Comparison of ENCODE assay signal across 8 mouse cellular contexts in genomic region chr12:3309391-3310320, GRCm38 (mm10). TPM values are rescaled to one million over a fixed set of nuclear protein-coding genes. Genes with fewer than 3 reads are reported as not detected.
A peak's percentile ranks its signal among the peaks of the same experiment; 100 is the strongest.
DNase-seq lines count a peak whose midpoint lies in the region; ATAC-seq and TF ChIP-seq lines count a peak whose summit lies in the region.

Gene Rab10, minus strand, starts transcription at chr12:3309969.

- H3K9me3 ChIP-seq in forebrain, embryonic 10.5 days = peaks cover 15% of the 10 kb centered on the region
- H3K9me3 ChIP-seq in heart, embryonic 15.5 days (replicated peaks) = no peaks in the 10 kb centered on the region
- H3K9me3 ChIP-seq in liver, embryonic 14.5 days (ENCODE audit: control insufficient read depth, low read length) = no peaks in the 10 kb centered on the region
- no peaks in the 10 kb centered on the region for H3K9me3 ChIP-seq in neural tube, embryonic 11.5 days (ENCODE audit: control insufficient read depth, low read length)
- H3K9me3 ChIP-seq in stomach, postnatal 0 days (ENCODE audit: control insufficient read depth, low read length) = no peaks in the 10 kb centered on the region

- TF ChIP-seq EP300 in liver, embryonic 14.5 days (IDR thresholded peaks at IDR 0.05; ENCODE audit: low read depth) = no peak
- peak; percentile 75 for TF ChIP-seq EP300 in stomach, postnatal 0 days (optimal IDR thresholded peaks at IDR 0.05)

- H3K27ac ChIP-seq in forebrain, embryonic 10.5 days = peak within 1 kb of the TSS; percentile 96
- H3K27ac ChIP-seq in heart, embryonic 15.5 days = peak within 1 kb of the TSS; percentile 100
- peak within 1 kb of the TSS; percentile 88 for H3K27ac ChIP-seq in liver, embryonic 14.5 days
- H3K27ac ChIP-seq in neural tube, embryonic 11.5 days (ENCODE audit: low read depth, low read length) = peak within 1 kb of the TSS; percentile 93
- peak within 1 kb of the TSS; percentile 99 for H3K27ac ChIP-seq in stomach, postnatal 0 days (replicated peaks)

- H3K4me1 ChIP-seq in forebrain, embryonic 10.5 days = peaks cover 20% of the 10 kb centered on the region
- H3K4me1 ChIP-seq in heart, embryonic 15.5 days (replicated peaks) = peaks cover 22% of the 10 kb centered on the region
- peaks cover 9 to 14% of the 10 kb centered on the region in 2 experiments for H3K4me1 ChIP-seq in liver, embryonic 14.5 days (replicated peaks; ENCODE audit: control insufficient read depth in 2 of 2, insufficient read depth in 2 of 2, low read length in 1 of 2)
- peaks cover 7% of the 10 kb centered on the region; the same call in 1 of the 2 replicates for H3K4me1 ChIP-seq in neural tube, embryonic 11.5 days (ENCODE audit: control insufficient read depth, insufficient read depth, low read length)
- no peaks in the 10 kb centered on the region for H3K4me1 ChIP-seq in stomach, postnatal 0 days (replicated peaks; ENCODE audit: control insufficient read depth, insufficient read depth)

- ATAC-seq in heart, embryonic 15.5 days (replicated peaks; ENCODE audit: insufficient number of reproducible peaks, insufficient read depth, low FRiP score, low read depth) = peak; percentile 99
- peak; percentile 95 for ATAC-seq in liver, embryonic 14.5 days (ENCODE audit: insufficient read depth)
- peak; percentile 97 for ATAC-seq in neural tube, embryonic 11.5 days (ENCODE audit: insufficient read depth, low FRiP score, low TSS enrichment)
- peak; percentile 99 for ATAC-seq in stomach, postnatal 0 days (ENCODE audit: low FRiP score, low TSS enrichment)

- no peaks in the 10 kb centered on the region for H3K27me3 ChIP-seq in forebrain, embryonic 10.5 days (ENCODE audit: poor library complexity, severe bottlenecking)
- H3K27me3 ChIP-seq in heart, embryonic 15.5 days = no peaks in the 10 kb centered on the region
- H3K27me3 ChIP-seq in liver, embryonic 14.5 days (ENCODE audit: control insufficient read depth, insufficient read depth, low read length) = no peaks in the 10 kb centered on the region
- H3K27me3 ChIP-seq in neural tube, embryonic 11.5 days (ENCODE audit: control insufficient read depth, insufficient read depth, low read length) = no peaks in the 10 kb centered on the region
- H3K27me3 ChIP-seq in stomach, postnatal 0 days (ENCODE audit: control insufficient read depth, insufficient read depth, low read length) = no peaks in the 10 kb centered on the region

- H3K36me3 ChIP-seq in forebrain, embryonic 10.5 days (replicated peaks) = peaks cover 15% of the 10 kb centered on the region
- no peaks in the 10 kb centered on the region for H3K36me3 ChIP-seq in heart, embryonic 15.5 days
- H3K36me3 ChIP-seq in liver, embryonic 14.5 days (replicated peaks; ENCODE audit: control insufficient read depth, insufficient read depth, low read depth) = 0 out of 2 replicates have a peak, but pooled peaks cover 3% of the 10 kb centered on the region
- H3K36me3 ChIP-seq in neural tube, embryonic 11.5 days (ENCODE audit: control insufficient read depth, insufficient read depth, low read length) = no peaks in the 10 kb centered on the region
- no peaks in the 10 kb centered on the region for H3K36me3 ChIP-seq in stomach, postnatal 0 days (ENCODE audit: control insufficient read depth, insufficient read depth, low read length)

- peak within 1 kb of the TSS; percentile 93 for H3K9ac ChIP-seq in heart, embryonic 15.5 days
- H3K9ac ChIP-seq in liver, embryonic 14.5 days (replicated peaks) = peak within 1 kb of the TSS; percentile 92
- H3K9ac ChIP-seq in neural tube, embryonic 11.5 days (ENCODE audit: low read length) = peak within 1 kb of the TSS; percentile 90
- H3K9ac ChIP-seq in stomach, postnatal 0 days (ENCODE audit: low read length) = peak within 1 kb of the TSS; percentile 94

- peak; percentile 98 for DNase-seq in CD8-positive naive resting alpha-beta T cell, adult 2 months (ENCODE audit: low read depth in 2 of 2, low spot score in 2 of 2)
- peak; percentile 92 for DNase-seq in c-Kit-positive CD71-negative TER-119-negative erythroid progenitor cells, embryonic 14.5 days (ENCODE audit: low read depth)
- DNase-seq in forebrain, embryonic 10.5 days (ENCODE audit: extremely low spot score, low spot score) = peak; percentile 95
- peak; percentile 99 for DNase-seq in kidney, postnatal 25 days
- DNase-seq in liver, embryonic 14.5 days (ENCODE audit: low read depth in 3 of 3, low spot score in 3 of 3) = peak; percentile 94 to 95 (median 95)
- DNase-seq in neural tube, embryonic 11.5 days (ENCODE audit: low spot score) = peak; percentile 100
- DNase-seq in stomach, postnatal 0 days (ENCODE audit: low spot score) = peak; percentile 99

- WGBS in forebrain, embryonic 10.5 days = under 1% methylated on average over 111 of the region's 111 CpGs
- under 1% methylated on average over 102 of the region's 111 CpGs for whole genome bisulfite sequencing in heart, embryonic 15.5 days
- WGBS in liver, embryonic 14.5 days (ENCODE audit: insufficient replicate concordance) = under 1% methylated on average over 110 of the region's 111 CpGs
- WGBS in neural tube, embryonic 11.5 days = under 1% methylated on average over 95 of the region's 111 CpGs
- under 1% methylated on average over 63 of the region's 111 CpGs for WGBS in stomach, postnatal 0 days

- peak within 1 kb of the TSS; percentile 90 for H3K4me3 ChIP-seq in forebrain, embryonic 10.5 days
- peak within 1 kb of the TSS; percentile 98 for H3K4me3 ChIP-seq in heart, embryonic 15.5 days
- H3K4me3 ChIP-seq in liver, embryonic 14.5 days (ENCODE audit: insufficient read depth in 1 of 2, low read depth in 2 of 2, low read length in 2 of 2) = peak within 1 kb of the TSS; percentile 89 to 100
- H3K4me3 ChIP-seq in neural tube, embryonic 11.5 days (ENCODE audit: low read depth, low read length) = peak within 1 kb of the TSS; percentile 72
- peak within 1 kb of the TSS; percentile 89 for H3K4me3 ChIP-seq in stomach, postnatal 0 days (ENCODE audit: low read depth, low read length)

- peak within 1 kb of the TSS; percentile 85 for H3K4me2 ChIP-seq in heart, embryonic 15.5 days
- peak within 1 kb of the TSS; percentile 83 for H3K4me2 ChIP-seq in liver, embryonic 14.5 days (ENCODE audit: low read depth)
- peak within 1 kb of the TSS; percentile 66 for H3K4me2 ChIP-seq in neural tube, embryonic 11.5 days (ENCODE audit: low read depth)
- H3K4me2 ChIP-seq in stomach, postnatal 0 days (replicated peaks; ENCODE audit: low read depth) = peak within 1 kb of the TSS; percentile 70

- peak; percentile 13; the same call in 1 of the 2 replicates for TF ChIP-seq CTCF in liver, embryonic 14.5 days (IDR thresholded peaks at IDR 0.05; ENCODE audit: low read depth)
- TF ChIP-seq CTCF in stomach, postnatal 0 days (IDR thresholded peaks at IDR 0.05; ENCODE audit: low read depth) = no peak; the same call in 1 of the 2 replicates

RNA-seq across cellular contexts. Expression of gene Rab10, which starts in this region (rescaled TPM):
- 69.4 and 71.5 TPM in 2 replicates for polyA plus RNA-seq in forebrain, embryonic 10.5 days (2016; fragmentation: Nextera tagmentation; extraction: Ambion mirVana)
- polyA plus RNA-seq in heart, embryonic 15.5 days (2015; fragmentation: Nextera tagmentation; extraction: Ambion mirVana) = 65.7 and 70.6 TPM in 2 replicates
- 19.9 and 28.7 TPM in 2 replicates for polyA plus RNA-seq in liver, embryonic 14.5 days (2012; rRNA removed)
- 42.1 and 47.1 TPM in 2 replicates for polyA plus RNA-seq in liver, embryonic 14.5 days (2014; fragmentation: Nextera tagmentation; extraction: Ambion mirVana)
- polyA plus RNA-seq in neural tube, embryonic 11.5 days (2014; fragmentation: Nextera tagmentation; extraction: Ambion mirVana) = 127 and 128 TPM in 2 replicates
- polyA plus RNA-seq in stomach, postnatal 0 days (2015; fragmentation: Nextera tagmentation; extraction: Ambion mirVana) = 83.9 and 91.2 TPM in 2 replicates

Comparison
In these comparisons a context has a peak if more than half of its experiments do, and no peak if none do; other contexts are left out.
1. Peak in every context shown above with its lines: DNase-seq, ATAC-seq, H3K4me3 ChIP-seq and H3K27ac ChIP-seq.